ENCODE assay signal across 24 mouse cellular contexts in genomic region chr14:29243516-29243915, GRCm38 (mm10).
DNase-seq lines count a peak whose midpoint lies in the region; ATAC-seq lines count a peak whose summit lies in the region.
"Had no signal": no experiment of that assay in that cellular context is flagged by ENCODE, and none has a peak within 500 bp of the region (broad histone marks: within the 10 kb centered on the region; RNA-seq: fewer than 3 reads in every experiment).

No protein-coding gene starts in this region.

- H3K9ac ChIP-seq in forebrain, embryonic 14.5 days (ENCODE audit: low read length), result no peak overlapping the region
- H3K9ac ChIP-seq in forebrain, embryonic 13.5 days, result no peak overlapping the region
- no peak overlapping the region for H3K9ac ChIP-seq in midbrain, embryonic 14.5 days (replicated peaks; ENCODE audit: low read length)
- H3K9ac ChIP-seq in midbrain, embryonic 11.5 days (ENCODE audit: low read length), result no peak overlapping the region
- H3K9ac ChIP-seq: heart, embryonic 15.5 days; hindbrain, embryonic 12.5 days; liver, embryonic 12.5 days; liver, postnatal 0 days; midbrain, embryonic 15.5 days had no signal

- WGBS in forebrain, embryonic 14.5 days, result 17% methylated on average over 2 of the region's 2 CpGs
- 36% methylated on average over 2 of the region's 2 CpGs for WGBS in forebrain, embryonic 13.5 days
- 55% methylated on average over 2 of the region's 2 CpGs for WGBS in midbrain, embryonic 14.5 days
- 90% methylated on average over 2 of the region's 2 CpGs for WGBS in midbrain, embryonic 11.5 days

- H3K27ac ChIP-seq in forebrain, embryonic 14.5 days (ENCODE audit: low read depth, low read length), result no peak overlapping the region
- no peak overlapping the region for H3K27ac ChIP-seq in forebrain, embryonic 13.5 days
- no peak overlapping the region for H3K27ac ChIP-seq in midbrain, embryonic 14.5 days (replicated peaks; ENCODE audit: low read depth, low read length)
- no peak overlapping the region for H3K27ac ChIP-seq in midbrain, embryonic 11.5 days (ENCODE audit: low read depth, low read length)
- H3K27ac ChIP-seq: heart, embryonic 10.5 days; heart, embryonic 15.5 days; hindbrain, embryonic 12.5 days; layer of hippocampus, adult 2 months; liver, embryonic 12.5 days; midbrain, embryonic 15.5 days had no signal

- DNase-seq in cerebellum, postnatal 10 days, result peak; percentile 73 to 77
- DNase-seq in forebrain, embryonic 14.5 days (ENCODE audit: low spot score), result peak; percentile 58
- DNase-seq in midbrain, embryonic 14.5 days, result peak; percentile 52
- no peak for DNase-seq in midbrain, embryonic 11.5 days (ENCODE audit: low spot score, missing footprints)
- DNase-seq in retina, postnatal 7 days (ENCODE audit: low read depth, low spot score), result peak; percentile 11
- DNase-seq in frontal cortex, postnatal 25 days (ENCODE audit: low spot score in 2 of 2), result no peak
- DNase-seq: adrenal gland, adult 8-10 months; gastrocnemius, postnatal 25 days; heart, adult 11 months; kidney, adult 11 months; liver, postnatal 0 days; lung, postnatal 4 days had no signal

- peaks cover 3% of the 10 kb centered on the region; the same call in 1 of the 2 replicates for H3K4me1 ChIP-seq in forebrain, embryonic 14.5 days (ENCODE audit: control insufficient read depth, insufficient read depth, low read length)
- no peaks in the 10 kb centered on the region for H3K4me1 ChIP-seq in forebrain, embryonic 13.5 days
- H3K4me1 ChIP-seq in midbrain, embryonic 14.5 days (ENCODE audit: control insufficient read depth, insufficient read depth, low read length), result no peaks in the 10 kb centered on the region
- H3K4me1 ChIP-seq in midbrain, embryonic 11.5 days (ENCODE audit: control insufficient read depth, insufficient read depth, low read length), result no peaks in the 10 kb centered on the region
- H3K4me1 ChIP-seq: heart, embryonic 10.5 days; heart, embryonic 15.5 days; liver, embryonic 12.5 days; megakaryocyte, embryonic 14.5 days; midbrain, embryonic 15.5 days had no signal

- H3K36me3 ChIP-seq in forebrain, embryonic 14.5 days (ENCODE audit: control insufficient read depth, insufficient read depth, low read length), result no peaks in the 10 kb centered on the region
- H3K36me3 ChIP-seq in forebrain, embryonic 13.5 days (ENCODE audit: poor library complexity, severe bottlenecking), result no peaks in the 10 kb centered on the region
- no peaks in the 10 kb centered on the region for H3K36me3 ChIP-seq in midbrain, embryonic 14.5 days (ENCODE audit: control insufficient read depth, insufficient read depth, low read length)
- H3K36me3 ChIP-seq in midbrain, embryonic 11.5 days (ENCODE audit: control insufficient read depth, insufficient read depth, low read length), result no peaks in the 10 kb centered on the region
- H3K36me3 ChIP-seq: heart, embryonic 10.5 days; heart, embryonic 15.5 days; hindbrain, embryonic 12.5 days; liver, embryonic 12.5 days; midbrain, embryonic 15.5 days had no signal

- no peak; the same call in 1 of the 2 replicates for ATAC-seq in cerebellum, adult (ENCODE audit: insufficient number of reproducible peaks, low FRiP score, low TSS enrichment)
- ATAC-seq in forebrain, embryonic 14.5 days, result no peak
- ATAC-seq in forebrain, embryonic 13.5 days, result no peak; the same call in 1 of the 2 replicates
- ATAC-seq in midbrain, embryonic 14.5 days (ENCODE audit: low FRiP score, low TSS enrichment), result no peak
- no peak for ATAC-seq in midbrain, embryonic 11.5 days (ENCODE audit: low FRiP score)
- ATAC-seq: inflammation-experienced regulatory T-cells, adult 6 months; liver, embryonic 12.5 days; liver, postnatal 0 days; midbrain, embryonic 15.5 days had no signal

- no peak overlapping the region for H3K4me3 ChIP-seq in forebrain, embryonic 14.5 days (ENCODE audit: low read depth, low read length)
- H3K4me3 ChIP-seq in forebrain, embryonic 13.5 days, result no peak overlapping the region
- H3K4me3 ChIP-seq in midbrain, embryonic 14.5 days (replicated peaks; ENCODE audit: low read depth, low read length), result no peak overlapping the region
- no peak overlapping the region for H3K4me3 ChIP-seq in midbrain, embryonic 11.5 days (ENCODE audit: low read depth, low read length)
- H3K4me3 ChIP-seq: erythroblast, embryonic 14.5 days; heart, embryonic 10.5 days; heart, embryonic 15.5 days; hindbrain, embryonic 12.5 days; layer of hippocampus, adult 2 months; liver, embryonic 12.5 days; megakaryocyte, embryonic 14.5 days; midbrain, embryonic 15.5 days had no signal

- no peaks in the 10 kb centered on the region; the same call in 1 of the 2 replicates for H3K9me3 ChIP-seq in forebrain, embryonic 14.5 days (replicated peaks; ENCODE audit: control insufficient read depth, low read length)
- H3K9me3 ChIP-seq in forebrain, embryonic 13.5 days (replicated peaks), result peaks cover 5% of the 10 kb centered on the region; the same call in 1 of the 2 replicates
- H3K9me3 ChIP-seq in midbrain, embryonic 14.5 days (ENCODE audit: control insufficient read depth, low read length), result no peaks in the 10 kb centered on the region; the same call in 1 of the 2 replicates
- H3K9me3 ChIP-seq in midbrain, embryonic 11.5 days (ENCODE audit: control insufficient read depth, low read length), result no peaks in the 10 kb centered on the region; the same call in 1 of the 2 replicates

- no peaks in the 10 kb centered on the region for H3K27me3 ChIP-seq in forebrain, embryonic 14.5 days (replicated peaks; ENCODE audit: control insufficient read depth, insufficient read depth, low read length)
- no peaks in the 10 kb centered on the region for H3K27me3 ChIP-seq in forebrain, embryonic 13.5 days
- H3K27me3 ChIP-seq in midbrain, embryonic 14.5 days (ENCODE audit: control insufficient read depth, insufficient read depth, low read length), result no peaks in the 10 kb centered on the region
- no peaks in the 10 kb centered on the region for H3K27me3 ChIP-seq in midbrain, embryonic 11.5 days (ENCODE audit: control insufficient read depth, insufficient read depth, low read length)
- H3K27me3 ChIP-seq: CH12.LX; heart, embryonic 15.5 days; hindbrain, embryonic 12.5 days; liver, embryonic 12.5 days; megakaryocyte, embryonic 14.5 days; midbrain, embryonic 15.5 days had no signal

- no peak overlapping the region for H3K4me2 ChIP-seq in forebrain, embryonic 14.5 days (ENCODE audit: low read length)
- H3K4me2 ChIP-seq in forebrain, embryonic 13.5 days, result no peak overlapping the region
- no peak overlapping the region for H3K4me2 ChIP-seq in midbrain, embryonic 14.5 days (ENCODE audit: low read length)
- no peak overlapping the region for H3K4me2 ChIP-seq in midbrain, embryonic 11.5 days
- H3K4me2 ChIP-seq: heart, embryonic 15.5 days; hindbrain, embryonic 12.5 days; liver, embryonic 12.5 days; midbrain, embryonic 15.5 days had no signal

Comparison
In these comparisons a context has a peak if more than half of its experiments do, and no peak if none do; other contexts are left out.
1. DNase-seq: peak in cerebellum, postnatal 10 days (2 of 2), forebrain, embryonic 14.5 days (single experiment), midbrain, embryonic 14.5 days (single experiment) and retina, postnatal 7 days (single experiment); none in midbrain, embryonic 11.5 days (single experiment) and frontal cortex, postnatal 25 days (0 of 2).